Mouse (Mus musculus) intestine, embryonic 14.5 days (tissue): Measurements from ENCODE around the gene Cyp2j6. TPM values are rescaled to one million over a fixed set of nuclear protein-coding genes. Genes with fewer than 3 reads are reported as not detected.
"Not testable (repeated sequence)": the region's sequence is repeated elsewhere in the genome, so short reads cannot be mapped to it uniquely, and the experiment has no call there.

Experiments
- ATAC-seq: fragments of 200-750 bp; cut with Nextera tagmentation; replicated peaks from 2 replicates; pipeline ENCODE4 v1.8.0; 2017; ENCODE audit warnings: low read depth, moderate number of reproducible peaks, moderate TSS enrichment, moderate library complexity; ENCODE audit not compliant: low FRiP score, low TSS enrichment
- DNase-seq: peaks from one replicate; pipeline ENCODE4 v3.0.0-alpha.2; 2018; ENCODE audit warnings: low spot score
- H3K27ac ChIP-seq: fragments of 300-500 bp; sonication (generic); 2 replicates; pipeline ENCODE4 v1.5.1; 2014; ENCODE audit warnings: low read depth, mild to moderate bottlenecking, control low read depth
- H3K27me3 ChIP-seq: fragments of 300-500 bp; sonication (generic); replicated peaks from 2 replicates; pipeline ENCODE4 v1.6.1; 2014; ENCODE audit warnings: low read length, control low read depth; ENCODE audit not compliant: control insufficient read depth, insufficient read depth
- H3K36me3 ChIP-seq: fragments of 300-500 bp; sonication (generic); 2 replicates; pipeline ENCODE4 v1.6.1; 2014; ENCODE audit warnings: low read length, control low read depth; ENCODE audit not compliant: control insufficient read depth, insufficient read depth
- H3K4me1 ChIP-seq: fragments of 300-500 bp; sonication (generic); replicated peaks from 2 replicates; pipeline ENCODE4 v1.6.1; 2014; ENCODE audit warnings: low read length, control low read depth, mixed read lengths; ENCODE audit not compliant: control insufficient read depth, insufficient read depth
- H3K4me2 ChIP-seq: fragments of 300-500 bp; sonication (generic); 2 replicates; pipeline ENCODE4 v1.6.1; 2014; ENCODE audit warnings: low read length
- H3K4me3 ChIP-seq: fragments of 300-500 bp; sonication (generic); 2 replicates; pipeline ENCODE4 v1.5.1; 2014; ENCODE audit warnings: low read depth, low read length, control low read depth, mixed read lengths
- H3K9ac ChIP-seq: fragments of 300-500 bp; sonication (generic); 2 replicates; pipeline ENCODE4 v1.6.1; 2014; ENCODE audit warnings: mild to moderate bottlenecking, low read length
- H3K9me3 ChIP-seq: fragments of 300-500 bp; sonication (generic); 2 replicates; pipeline ENCODE4 v1.6.1; 2016; ENCODE audit warnings: low read length, control low read depth; ENCODE audit not compliant: control insufficient read depth
- WGBS: fragments of 180-500 bp; shearing (Covaris S2); extraction: QIAGEN DNeasy Blood & Tissue Kit; methylation state at CpG from one replicate; pipeline ENCODE4 v1.1.7; 2014; 5-methylcytosine and 5-hydroxymethylcytosine counted together
- polyA plus RNA-seq: library from polyadenylated mRNA; unstranded; fragments of >200 nt; fragmentation: Nextera tagmentation; extraction: Ambion mirVana; gene quantifications from 2 replicates; pipeline ENCODE4 v1.2.1, GENCODE M21; 2014

The Cyp2j6 gene
- 10.3 and 10.7 TPM in 2 replicates for polyA plus RNA-seq

DNA sequence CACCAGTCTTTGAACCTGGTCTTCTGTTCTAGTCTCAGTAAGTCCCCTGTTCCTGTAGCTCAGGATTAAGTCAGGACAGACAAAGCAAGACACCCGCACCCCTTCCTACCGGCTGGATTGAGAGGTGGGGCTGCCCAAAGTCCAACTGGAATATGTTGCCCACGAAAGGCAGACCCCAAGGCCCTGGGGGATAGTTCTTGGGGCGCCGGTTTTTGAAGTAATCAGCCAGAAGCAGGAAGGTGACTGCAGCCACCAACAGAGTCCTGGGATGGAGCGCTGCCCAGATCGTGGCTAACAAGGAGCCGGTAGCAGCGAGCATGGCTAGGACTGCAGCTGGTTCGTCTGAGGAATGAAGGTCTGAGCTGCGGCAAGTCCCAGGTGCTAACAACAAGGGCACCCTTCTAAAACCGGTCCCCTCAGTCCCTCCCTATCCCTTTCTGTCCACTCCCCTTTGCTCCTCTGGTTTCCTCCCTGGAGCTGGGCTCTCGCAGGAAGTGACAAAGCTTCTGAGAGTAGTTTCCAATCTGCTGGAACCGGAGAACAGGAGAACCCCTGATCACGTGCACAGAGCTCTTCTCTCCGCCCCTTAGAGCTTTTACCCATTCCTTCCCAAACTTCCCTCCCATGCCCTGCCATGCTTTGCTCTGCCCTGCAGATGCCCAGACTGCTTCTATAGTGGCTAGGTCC, at the start of gene Cyp2j6:
Gene Cyp2j6 (minus strand): TSS at position 529 of the 687 bp plus-strand sequence.
- Histone ChIP-seq H3K27ac (peak within 1 kb of the TSS; percentile 78), H3K27me3 (no peaks in the 10 kb centered on the region), H3K4me1 (no peaks in the 10 kb centered on the region; the same call in 1 of the 2 replicates), H3K36me3 (no peaks in the 10 kb centered on the region), H3K4me3 (peak within 1 kb of the TSS; percentile 66), H3K9ac (peak within 1 kb of the TSS; percentile 77), H3K9me3 (no peaks in the 10 kb centered on the region), H3K4me2 (peak within 1 kb of the TSS; percentile 75)
- peak; percentile 94 for ATAC-seq
- peak; percentile 80 for DNase-seq
- 1% methylated on average over 16 of the region's 16 CpGs for WGBS

DNA sequence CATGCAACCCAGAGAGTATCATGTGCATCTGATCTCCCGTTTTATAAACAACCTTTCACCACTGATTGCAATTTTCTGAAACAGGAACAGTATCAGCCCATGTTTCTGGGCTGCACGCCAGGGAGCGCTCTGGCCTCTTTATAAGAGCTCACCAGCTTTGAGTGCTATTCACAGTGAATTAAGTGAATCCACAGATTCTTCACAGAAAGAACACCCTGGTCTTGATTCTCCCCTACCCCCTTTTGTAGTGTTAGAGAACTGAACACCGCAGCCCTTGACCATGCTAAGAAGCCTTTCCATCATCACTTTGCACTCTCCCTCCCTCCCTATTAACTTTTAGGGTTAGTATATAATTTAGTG, 38.3 kb upstream of the Cyp2j6 start:
- Histone ChIP-seq H3K36me3 (no peaks in the 10 kb centered on the region), H3K4me3 (peak overlapping the region; percentile 33; the same call in 1 of the 2 replicates), H3K4me2 (peak overlapping the region; percentile 55), H3K27me3 (no peaks in the 10 kb centered on the region), H3K9ac (no peak overlapping the region), H3K9me3 (no peaks in the 10 kb centered on the region), H3K4me1 (0 out of 2 replicates have a peak, but pooled peaks cover 3% of the 10 kb centered on the region), H3K27ac (no peak overlapping the region; the same call in 1 of the 2 replicates)
- peak; percentile 63; the same call in 1 of the 2 replicates for ATAC-seq
- DNase-seq, result no peak
- WGBS, result 50% methylated on average over 4 of the region's 4 CpGs

GRCm38 (mm10) chr4:96590911-96591790, 37.7 kb upstream of the Cyp2j6 start, which contains the start of gene Cyp2j9:
Gene Cyp2j9, minus strand, starts transcription at chr4:96591578.
- Histone ChIP-seq H3K4me2 (peak within 1 kb of the TSS; percentile 55), H3K9me3 (no peaks in the 10 kb centered on the region), H3K4me1 (0 out of 2 replicates have a peak, but pooled peaks cover 3% of the 10 kb centered on the region), H3K4me3 (peak within 1 kb of the TSS; percentile 33), H3K9ac (peak within 1 kb of the TSS; percentile 43), H3K27me3 (no peaks in the 10 kb centered on the region), H3K36me3 (no peaks in the 10 kb centered on the region), H3K27ac (peak within 1 kb of the TSS; percentile 40)
- WGBS, result 6% methylated on average over 18 of the region's 18 CpGs
- peak; percentile 80 for ATAC-seq
- peak; percentile 66 for DNase-seq

- WGBS, result 75% methylated on average over 1 of the region's 1 CpGs
- no peak overlapping the region for H3K27ac ChIP-seq
- no peak overlapping the region for H3K9ac ChIP-seq
- H3K4me2 ChIP-seq, result no peak overlapping the region
- no peaks in the 10 kb centered on the region for H3K9me3 ChIP-seq
- ATAC-seq (no peak), DNase-seq (no peak)
- no peaks in the 10 kb centered on the region for H3K36me3 ChIP-seq
- H3K4me1 ChIP-seq, result no peaks in the 10 kb centered on the region
- H3K4me3 ChIP-seq, result no peak overlapping the region
- H3K27me3 ChIP-seq, result no peaks in the 10 kb centered on the region
These were observed 28.1 kb upstream of the Cyp2j6 start for GRCm38 (mm10) chr4:96581425-96582088.

- H3K27ac ChIP-seq, H3K9me3 ChIP-seq, DNase-seq, H3K36me3 ChIP-seq, H3K4me2 ChIP-seq, H3K4me3 ChIP-seq, H3K4me1 ChIP-seq, H3K9ac ChIP-seq, H3K27me3 ChIP-seq: not testable (repeated sequence)
- peak; percentile 81; the same call in 1 of the 2 replicates for ATAC-seq
- WGBS, result 49% methylated on average over 6 of the region's 6 CpGs
These were observed 26.9 kb upstream of the Cyp2j6 start for GRCm38 (mm10) chr4:96580351-96580750.

DNA sequence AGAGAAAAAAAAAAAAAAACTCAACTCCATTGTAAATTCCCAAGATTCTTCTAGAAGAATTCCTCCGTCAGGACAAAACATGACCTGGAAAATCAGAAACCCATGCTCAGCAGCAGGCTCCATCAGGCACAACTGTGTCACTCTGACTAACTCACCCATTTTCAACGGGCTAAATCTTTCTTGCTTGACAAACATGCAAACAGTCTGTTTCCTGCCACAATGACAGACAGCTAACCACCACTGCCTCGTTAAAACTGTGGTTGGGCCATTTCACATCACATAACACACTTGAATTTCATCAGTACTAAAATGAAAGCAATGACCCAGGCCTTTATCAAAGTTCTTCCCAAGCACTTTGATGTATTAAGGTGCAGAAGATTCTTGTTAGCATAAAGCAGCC, 16.0 kb upstream of the Cyp2j6 start:
- no peak overlapping the region for H3K4me2 ChIP-seq
- ATAC-seq (no peak), DNase-seq (no peak)
- H3K4me1 ChIP-seq, result no peaks in the 10 kb centered on the region
- WGBS, result 46% methylated on average over 3 of the region's 3 CpGs
- H3K4me3 ChIP-seq, result no peak overlapping the region
- H3K9ac ChIP-seq, result no peak overlapping the region
- H3K9me3 ChIP-seq, result no peaks in the 10 kb centered on the region
- no peaks in the 10 kb centered on the region for H3K27me3 ChIP-seq
- H3K36me3 ChIP-seq, result no peaks in the 10 kb centered on the region
- H3K27ac ChIP-seq, result no peak overlapping the region

DNA sequence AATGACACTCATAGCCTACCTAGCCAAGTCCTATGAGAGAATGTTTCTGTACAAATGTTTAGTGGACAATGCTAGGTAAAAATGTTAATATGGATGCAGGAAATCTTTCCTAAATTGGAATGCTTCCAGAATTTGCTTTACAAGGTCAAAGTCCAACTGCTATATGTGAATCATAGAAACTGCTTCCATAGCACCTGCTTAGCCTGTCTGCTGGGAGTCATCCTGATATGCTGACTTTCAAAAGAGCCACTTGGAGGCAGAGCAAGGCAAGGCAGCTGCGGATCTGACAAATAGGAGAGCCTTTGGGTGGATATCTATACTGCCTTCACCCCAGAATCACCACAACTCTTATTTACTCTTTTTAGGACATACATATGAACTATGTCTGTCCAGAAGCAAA, 14.5 kb upstream of the Cyp2j6 start:
- ATAC-seq (peak; percentile 70; the same call in 1 of the 2 replicates), DNase-seq (no peak)
- H3K9ac ChIP-seq, result no peak overlapping the region
- 71% methylated on average over 1 of the region's 1 CpGs for WGBS
- H3K4me2 ChIP-seq, result no peak overlapping the region
- H3K4me3 ChIP-seq, result no peak overlapping the region
- H3K9me3 ChIP-seq, result no peaks in the 10 kb centered on the region
- H3K4me1 ChIP-seq, result no peaks in the 10 kb centered on the region
- no peak overlapping the region for H3K27ac ChIP-seq
- H3K27me3 ChIP-seq, result no peaks in the 10 kb centered on the region
- H3K36me3 ChIP-seq, result no peaks in the 10 kb centered on the region

DNA sequence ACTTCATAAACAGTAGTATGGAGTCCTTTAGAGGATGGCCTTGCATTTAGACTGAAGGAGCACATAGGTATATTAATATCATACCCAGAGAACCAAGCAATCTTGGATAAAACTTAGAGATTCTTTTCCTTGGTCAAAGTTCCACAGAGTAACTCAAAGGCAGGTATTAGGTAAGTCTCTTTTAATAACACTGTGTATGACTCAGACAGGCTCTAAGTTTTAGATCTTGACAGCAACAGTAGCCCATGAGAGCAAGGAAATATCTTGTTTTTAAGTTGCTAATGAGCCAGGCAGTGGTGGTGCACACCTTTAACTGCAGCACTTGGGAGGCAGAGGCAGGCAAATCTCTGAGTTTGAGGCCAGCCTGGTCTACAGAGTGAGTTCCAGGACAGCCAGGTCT, 12.3 kb upstream of the Cyp2j6 start:
- H3K36me3 ChIP-seq, result no peaks in the 10 kb centered on the region
- no peaks in the 10 kb centered on the region for H3K27me3 ChIP-seq
- DNase-seq (no peak), ATAC-seq (no peak)
- H3K4me3 ChIP-seq, result no peak overlapping the region
- H3K4me1 ChIP-seq, result no peaks in the 10 kb centered on the region
- no peak overlapping the region for H3K4me2 ChIP-seq
- no peak overlapping the region for H3K27ac ChIP-seq
- no peaks in the 10 kb centered on the region for H3K9me3 ChIP-seq
- no peak overlapping the region for H3K9ac ChIP-seq
